21 mouse cellular contexts compared by ENCODE assay signal in the genomic region with DNA sequence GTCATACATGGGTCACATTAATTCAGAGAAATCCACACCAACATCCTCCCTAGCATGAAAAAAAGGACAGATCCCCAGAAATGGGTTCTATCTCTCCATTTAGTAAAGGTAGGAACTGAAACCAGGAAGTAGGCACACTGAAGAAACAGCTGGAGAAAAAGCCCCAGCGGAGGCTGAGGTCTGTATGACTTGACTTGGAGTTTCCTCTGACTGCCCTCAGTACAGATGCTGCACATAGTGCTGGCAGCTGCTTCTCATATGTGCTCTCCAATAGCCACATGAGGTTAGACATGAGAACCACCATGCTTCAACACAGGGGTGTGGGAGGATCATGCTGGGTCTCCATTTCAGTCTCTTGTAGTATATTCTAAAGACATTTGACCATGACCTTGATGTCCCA.
"Had no signal": no experiment of that assay in that cellular context is flagged by ENCODE, and none has a peak within 500 bp of the region (broad histone marks: within the 10 kb centered on the region; RNA-seq: fewer than 3 reads in every experiment).

No protein-coding gene starts in this region.

- H3K4me2 ChIP-seq: kidney, embryonic 15.5 days; limb, embryonic 13.5 days; liver, embryonic 11.5 days; liver, embryonic 15.5 days; lung, embryonic 14.5 days; midbrain, embryonic 12.5 days; neural tube, embryonic 15.5 days had no signal

- H3K27ac ChIP-seq: kidney, embryonic 15.5 days; limb, embryonic 13.5 days; liver, embryonic 15.5 days; midbrain, embryonic 12.5 days; neural tube, embryonic 15.5 days; stomach, postnatal 0 days had no signal

- DNase-seq: kidney, adult 2 months; kidney, postnatal 14 days; left cerebral cortex, postnatal 4 days; lung, embryonic 14.5 days; lung, postnatal 10 days; lung, postnatal 4 days; retina, postnatal 1 day; right cerebral cortex, postnatal 4 days; spleen, adult 18-20 months; thymus, adult 18-20 months; thymus, postnatal 14 days had no signal

- H3K27me3 ChIP-seq: kidney, embryonic 15.5 days; liver, embryonic 15.5 days; midbrain, embryonic 12.5 days; neural tube, embryonic 15.5 days had no signal

- H3K36me3 ChIP-seq: kidney, embryonic 15.5 days; limb, embryonic 13.5 days; liver, embryonic 15.5 days; midbrain, embryonic 12.5 days had no signal

- H3K4me3 ChIP-seq: kidney, embryonic 15.5 days; limb, embryonic 13.5 days; liver, embryonic 15.5 days; midbrain, embryonic 12.5 days; myocyte; neural tube, embryonic 15.5 days had no signal

- H3K4me1 ChIP-seq: kidney, embryonic 15.5 days; midbrain, embryonic 12.5 days; neural tube, embryonic 15.5 days had no signal

- ATAC-seq: intestine, embryonic 16.5 days; midbrain, embryonic 16.5 days had no signal

- H3K9me3 ChIP-seq: kidney, embryonic 15.5 days; limb, embryonic 13.5 days; liver, embryonic 15.5 days; midbrain, embryonic 12.5 days; neural tube, embryonic 15.5 days had no signal

- H3K9ac ChIP-seq: kidney, embryonic 15.5 days; limb, embryonic 13.5 days; liver, embryonic 15.5 days; lung, embryonic 14.5 days; midbrain, embryonic 12.5 days; neural tube, embryonic 15.5 days had no signal
